Mouse (Mus musculus) liver, postnatal 0 days (tissue): ENCODE measurements around the gene Adgb.

ENCODE experiments used
- CTCF ChIP-seq: sonication (generic); IDR thresholded peaks from 2 replicates; pipeline ENCODE4 v1.5.1; 2016; ENCODE audit warnings: antibody characterized with exemption, low read depth
- EP300 ChIP-seq: IDR thresholded peaks from 2 replicates; pipeline ENCODE4 v1.6.1; 2016; ENCODE audit warnings: antibody characterized with exemption, low read depth, mild to moderate bottlenecking

- peak; percentile 91 for TF ChIP-seq CTCF
- no peak for TF ChIP-seq EP300
Measured at GRCm38 (mm10) chr10:10321119-10321781, 150.9 kb downstream of the Adgb start.
